Mouse (Mus musculus) gastrocnemius, postnatal 14 days (tissue): ENCODE results near the gene Btbd2. TPM values are rescaled to one million over a fixed set of nuclear protein-coding genes. Genes with fewer than 3 reads are reported as not detected.

Experiments
- microRNA-seq, 2 experiments: library from miRNA; unstranded; fragments of <30 nt; microRNA quantifications; one replicate each; pipeline ENCODE4 v1.2.0; 2021
- total RNA-seq, 2 experiments: library from RNA; stranded (reverse); gene quantifications; 2 replicates each; pipeline ENCODE4 v1.2.3; 2021

Btbd2 gene
- total RNA-seq, 2 experiments from 2014 or later: 30.1 to 34.4 TPM

Small RNA genes within 50 kb of the gene (microRNA-seq; reads per million reads assigned to microRNA genes)
- 0 reads per million in 2 experiments for gene Mir6912

Other genes with a start within 250 kb of the Btbd2 start
- 10 to 100 TPM; 18.1 to 24.6 TPM for gene Tcf3, start 223.4 kb downstream of the Btbd2 start, total RNA-seq
- not detected for gene Onecut3, start 162.2 kb downstream of the Btbd2 start, total RNA-seq
- not detected for gene Atp8b3, start 117.9 kb downstream of the Btbd2 start, total RNA-seq
- gene Rexo1, start 95.5 kb downstream of the Btbd2 start, total RNA-seq: 10 to 100 TPM in 1 of 2 experiments, 1 to 10 TPM in 1; 9.8 to 11.1 TPM
- gene Klf16, start 79.8 kb downstream of the Btbd2 start, total RNA-seq: 1 to 10 TPM; 2.1 to 2.7 TPM
- 10 to 100 TPM; 55.8 to 57.1 TPM for gene Abhd17a, start 66.7 kb downstream of the Btbd2 start, total RNA-seq
- 10 to 100 TPM; 18.3 to 22.0 TPM for gene Scamp4, start 54.2 kb downstream of the Btbd2 start, total RNA-seq
- gene Adat3, start 54.2 kb downstream of the Btbd2 start, total RNA-seq: 1 to 10 TPM; 1.2 to 1.5 TPM
- gene Gm49322, start 51.0 kb downstream of the Btbd2 start, total RNA-seq: under 1 TPM; 0.18 to 0.27 TPM
- 100 to 1,000 TPM in 1 of 2 experiments, 10 to 100 TPM in 1; 94.3 to 105 TPM for gene Csnk1g2, start 34.2 kb downstream of the Btbd2 start, total RNA-seq
- 100 to 1,000 TPM; 167 to 186 TPM for gene Mknk2, start 21.0 kb upstream of the Btbd2 start, total RNA-seq
- gene Mob3a, start 44.9 kb upstream of the Btbd2 start, total RNA-seq: 1 to 10 TPM; 5.5 to 7.4 TPM
- gene Izumo4, start 45.1 kb upstream of the Btbd2 start, total RNA-seq: 1 to 10 TPM; 3.2 to 3.5 TPM
- 10 to 100 TPM; 23.7 to 25.2 TPM for gene Ap3d1, start 85.2 kb upstream of the Btbd2 start, total RNA-seq
- gene Dot1l, start 98.1 kb upstream of the Btbd2 start, total RNA-seq: 10 to 100 TPM; 25.5 to 26.1 TPM
- 10 to 100 TPM; 23.6 to 30.0 TPM for gene Sf3a2, start 141.1 kb upstream of the Btbd2 start, total RNA-seq
- gene Plekhj1, start 141.6 kb upstream of the Btbd2 start, total RNA-seq: 10 to 100 TPM; 21.4 to 23.1 TPM
- under 1 TPM in 1 of 2 experiments, not detected in 1; 0.25 TPM for gene Amh, start 148.2 kb upstream of the Btbd2 start, total RNA-seq
- 100 to 1,000 TPM; 345 to 379 TPM for gene Jsrp1, start 156.4 kb upstream of the Btbd2 start, total RNA-seq
- 100 to 1,000 TPM; 787 to 812 TPM for gene Oaz1, start 169.6 kb upstream of the Btbd2 start, total RNA-seq
- gene Lingo3, start 187.0 kb upstream of the Btbd2 start, total RNA-seq: 10 to 100 TPM; 11.3 to 24.5 TPM
- 10 to 100 TPM; 24.5 to 27.7 TPM for gene Lsm7, start 198.1 kb upstream of the Btbd2 start, total RNA-seq
- 10 to 100 TPM; 24.0 to 28.1 TPM for gene Sppl2b, start 198.2 kb upstream of the Btbd2 start, total RNA-seq
- gene Tmprss9, start 214.8 kb upstream of the Btbd2 start, total RNA-seq: under 1 TPM in 1 of 2 experiments, not detected in 1; 0.06 TPM
- gene Timm13, start 243.9 kb upstream of the Btbd2 start, total RNA-seq: 100 to 1,000 TPM; 114 to 125 TPM